19 mouse cellular contexts compared by ENCODE assay signal in genomic region chr5:69141082-69141481, GRCm38 (mm10).
DNase-seq lines count a peak whose midpoint lies in the region; ATAC-seq and TF ChIP-seq lines count a peak whose summit lies in the region.
"Had no signal": no experiment of that assay in that cellular context is flagged by ENCODE, and none has a peak within 500 bp of the region (broad histone marks: within the 10 kb centered on the region; RNA-seq: fewer than 3 reads in every experiment).

No protein-coding gene starts in this region.

- no peak overlapping the region for H3K4me2 ChIP-seq in forebrain, embryonic 14.5 days (ENCODE audit: low read length)
- no peak overlapping the region for H3K4me2 ChIP-seq in forebrain, embryonic 15.5 days (replicated peaks)
- H3K4me2 ChIP-seq in midbrain, embryonic 14.5 days (ENCODE audit: low read length): no peak overlapping the region
- no peak overlapping the region for H3K4me2 ChIP-seq in midbrain, postnatal 0 days (ENCODE audit: low read depth, low read length, poor library complexity, severe bottlenecking)
- H3K4me2 ChIP-seq in midbrain, embryonic 15.5 days: no peak overlapping the region
- H3K4me2 ChIP-seq: embryonic facial prominence, embryonic 12.5 days; heart, embryonic 12.5 days; hindbrain, embryonic 14.5 days; intestine, embryonic 15.5 days had no signal

- H3K36me3 ChIP-seq in forebrain, embryonic 14.5 days (ENCODE audit: control insufficient read depth, insufficient read depth, low read length): no peaks in the 10 kb centered on the region
- no peaks in the 10 kb centered on the region for H3K36me3 ChIP-seq in forebrain, embryonic 15.5 days
- H3K36me3 ChIP-seq in midbrain, embryonic 14.5 days (ENCODE audit: control insufficient read depth, insufficient read depth, low read length): no peaks in the 10 kb centered on the region
- no peaks in the 10 kb centered on the region for H3K36me3 ChIP-seq in midbrain, postnatal 0 days (ENCODE audit: insufficient read depth, low read length)
- H3K36me3 ChIP-seq in midbrain, embryonic 15.5 days (replicated peaks): no peaks in the 10 kb centered on the region
- H3K36me3 ChIP-seq: embryonic facial prominence, embryonic 12.5 days; heart, embryonic 12.5 days; hindbrain, embryonic 10.5 days; intestine, embryonic 15.5 days had no signal

- H3K4me3 ChIP-seq in forebrain, embryonic 14.5 days (ENCODE audit: low read depth, low read length): no peak overlapping the region
- no peak overlapping the region for H3K4me3 ChIP-seq in forebrain, embryonic 15.5 days
- H3K4me3 ChIP-seq in midbrain, embryonic 14.5 days (replicated peaks; ENCODE audit: low read depth, low read length): no peak overlapping the region
- H3K4me3 ChIP-seq in midbrain, postnatal 0 days (ENCODE audit: low read depth, low read length): no peak overlapping the region
- no peak overlapping the region for H3K4me3 ChIP-seq in midbrain, embryonic 15.5 days
- H3K4me3 ChIP-seq: embryonic facial prominence, embryonic 12.5 days; heart, adult 2 months; heart, embryonic 12.5 days; hindbrain, embryonic 10.5 days; intestine, embryonic 15.5 days had no signal

- H3K4me1 ChIP-seq in forebrain, embryonic 14.5 days (ENCODE audit: control insufficient read depth, insufficient read depth, low read length): no peaks in the 10 kb centered on the region
- H3K4me1 ChIP-seq in forebrain, embryonic 15.5 days: no peaks in the 10 kb centered on the region
- H3K4me1 ChIP-seq in midbrain, embryonic 14.5 days (ENCODE audit: control insufficient read depth, insufficient read depth, low read length): no peaks in the 10 kb centered on the region
- no peaks in the 10 kb centered on the region for H3K4me1 ChIP-seq in midbrain, postnatal 0 days (ENCODE audit: insufficient read depth, low read length)
- no peaks in the 10 kb centered on the region for H3K4me1 ChIP-seq in midbrain, embryonic 15.5 days
- H3K4me1 ChIP-seq: embryonic facial prominence, embryonic 12.5 days; heart, embryonic 12.5 days; hindbrain, embryonic 10.5 days; intestine, embryonic 15.5 days had no signal

- H3K27me3 ChIP-seq in forebrain, embryonic 14.5 days (replicated peaks; ENCODE audit: control insufficient read depth, insufficient read depth, low read length): no peaks in the 10 kb centered on the region
- H3K27me3 ChIP-seq in forebrain, embryonic 15.5 days: no peaks in the 10 kb centered on the region
- no peaks in the 10 kb centered on the region for H3K27me3 ChIP-seq in midbrain, embryonic 14.5 days (ENCODE audit: control insufficient read depth, insufficient read depth, low read length)
- H3K27me3 ChIP-seq in midbrain, postnatal 0 days (ENCODE audit: insufficient read depth, low read length): no peaks in the 10 kb centered on the region
- no peaks in the 10 kb centered on the region for H3K27me3 ChIP-seq in midbrain, embryonic 15.5 days (replicated peaks)
- H3K27me3 ChIP-seq: embryonic facial prominence, embryonic 12.5 days; heart, embryonic 12.5 days; intestine, embryonic 15.5 days had no signal

- H3K9ac ChIP-seq in forebrain, embryonic 14.5 days (ENCODE audit: low read length): no peak overlapping the region
- no peak overlapping the region for H3K9ac ChIP-seq in forebrain, embryonic 15.5 days (replicated peaks)
- no peak overlapping the region for H3K9ac ChIP-seq in midbrain, embryonic 14.5 days (replicated peaks; ENCODE audit: low read length)
- no peak overlapping the region for H3K9ac ChIP-seq in midbrain, postnatal 0 days (replicated peaks; ENCODE audit: low read length, poor library complexity, severe bottlenecking)
- no peak overlapping the region for H3K9ac ChIP-seq in midbrain, embryonic 15.5 days
- H3K9ac ChIP-seq: embryonic facial prominence, embryonic 12.5 days; heart, embryonic 12.5 days; hindbrain, embryonic 14.5 days; intestine, embryonic 15.5 days had no signal

- WGBS in forebrain, embryonic 14.5 days: 59% methylated on average over 4 of the region's 4 CpGs
- WGBS in forebrain, embryonic 15.5 days: 58% methylated on average over 4 of the region's 4 CpGs
- 82% methylated on average over 4 of the region's 4 CpGs for WGBS in midbrain, embryonic 14.5 days
- 84% methylated on average over 4 of the region's 4 CpGs for WGBS in midbrain, postnatal 0 days
- 75% methylated on average over 4 of the region's 4 CpGs for WGBS in midbrain, embryonic 15.5 days

- peak; percentile 5 for DNase-seq in forebrain, embryonic 14.5 days (ENCODE audit: low spot score)
- DNase-seq in midbrain, embryonic 14.5 days: peak; percentile 7
- no peak for DNase-seq in midbrain, postnatal 0 days (ENCODE audit: low spot score)
- peak; percentile 32 for DNase-seq in retina, postnatal 1 day
- DNase-seq: adrenal gland, adult 2 months; adrenal gland, postnatal 25 days; cerebellum, adult 11-12 months; cerebellum, adult 9-10 months; cerebellum, postnatal 25 days; gastrocnemius, postnatal 14 days; heart, adult 2 months had no signal

- no peak for ATAC-seq in forebrain, embryonic 14.5 days
- no peak for ATAC-seq in forebrain, embryonic 15.5 days (replicated peaks)
- ATAC-seq in midbrain, embryonic 14.5 days (ENCODE audit: low FRiP score, low TSS enrichment): no peak
- ATAC-seq in midbrain, postnatal 0 days (ENCODE audit: low FRiP score): no peak
- peak; percentile 69; the same call in 1 of the 2 replicates for ATAC-seq in midbrain, embryonic 15.5 days (replicated peaks)
- no peak for ATAC-seq in cerebellum, adult (ENCODE audit: insufficient number of reproducible peaks, low FRiP score, low TSS enrichment)
- ATAC-seq: intestine, embryonic 15.5 days had no signal

- no peaks in the 10 kb centered on the region for H3K9me3 ChIP-seq in forebrain, embryonic 14.5 days (replicated peaks; ENCODE audit: control insufficient read depth, low read length)
- H3K9me3 ChIP-seq in forebrain, embryonic 15.5 days: no peaks in the 10 kb centered on the region
- H3K9me3 ChIP-seq in midbrain, embryonic 14.5 days (ENCODE audit: control insufficient read depth, low read length): no peaks in the 10 kb centered on the region
- no peaks in the 10 kb centered on the region for H3K9me3 ChIP-seq in midbrain, postnatal 0 days (ENCODE audit: low read length)
- no peaks in the 10 kb centered on the region for H3K9me3 ChIP-seq in midbrain, embryonic 15.5 days
- H3K9me3 ChIP-seq: embryonic facial prominence, embryonic 12.5 days; heart, embryonic 12.5 days; hindbrain, embryonic 10.5 days; intestine, embryonic 15.5 days had no signal

- no peak overlapping the region for H3K27ac ChIP-seq in forebrain, embryonic 14.5 days (ENCODE audit: low read depth, low read length)
- no peak overlapping the region for H3K27ac ChIP-seq in forebrain, embryonic 15.5 days (replicated peaks)
- H3K27ac ChIP-seq in midbrain, embryonic 14.5 days (replicated peaks; ENCODE audit: low read depth, low read length): no peak overlapping the region
- no peak overlapping the region for H3K27ac ChIP-seq in midbrain, postnatal 0 days (ENCODE audit: low read depth, low read length)
- no peak overlapping the region for H3K27ac ChIP-seq in midbrain, embryonic 15.5 days
- H3K27ac ChIP-seq: embryonic facial prominence, embryonic 12.5 days; heart, adult 2 months; hindbrain, embryonic 10.5 days; hindbrain, embryonic 14.5 days; intestine, embryonic 15.5 days had no signal

- TF ChIP-seq CTCF in midbrain, postnatal 0 days (IDR thresholded peaks at IDR 0.05): no peak
